Mouse (Mus musculus): ENCODE measurements at regions not wholly inside any gene's neighbourhood (a gene's known extent, or its start where the extent isn't known, plus 50 kb on each side); places are given as distances from the start of the nearest gene placed in this dataset.

DNA sequence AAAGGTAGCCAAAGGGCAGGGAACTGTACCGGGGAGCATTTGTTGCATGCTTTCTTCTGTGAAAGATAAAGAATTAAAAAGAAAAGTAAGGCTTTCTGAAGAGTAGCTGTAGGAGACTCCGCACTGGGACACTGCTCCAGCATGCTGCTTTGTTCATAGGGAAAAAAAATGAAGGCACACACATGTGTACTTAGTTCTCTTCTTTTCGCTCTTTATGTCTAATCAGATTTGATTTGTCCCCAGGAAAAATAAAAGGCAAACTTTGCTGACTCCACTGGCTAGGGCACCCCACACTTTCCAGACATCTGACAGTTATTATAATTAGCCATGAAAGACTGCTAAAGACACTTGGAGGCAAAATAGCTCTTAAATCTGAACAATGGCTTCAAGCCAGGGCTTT is 276.6 kb downstream of the Ptprc start:
- TF ChIP-seq GATA1 (IDR thresholded peaks at IDR 0.05; ENCODE audit: borderline replicate concordance, low read length) (no peak), FLI1 (IDR thresholded peaks at IDR 0.05; ENCODE audit: low read length) (no peak)
